In genomic region chr15:8589503-8590116, GRCm38 (mm10) we compare ENCODE assay signal across 8 mouse cellular contexts.
DNase-seq lines count a peak whose midpoint lies in the region; ATAC-seq lines count a peak whose summit lies in the region.

No protein-coding gene starts in this region.

- H3K4me2 ChIP-seq in intestine, embryonic 15.5 days (replicated peaks), result peak overlapping the region; percentile 22; the same call in 1 of the 2 replicates
- H3K4me2 ChIP-seq in midbrain, embryonic 13.5 days (replicated peaks), result no peak overlapping the region

- no peak overlapping the region for H3K4me3 ChIP-seq in intestine, embryonic 15.5 days (replicated peaks)
- H3K4me3 ChIP-seq in midbrain, embryonic 13.5 days (replicated peaks), result no peak overlapping the region

- no peaks in the 10 kb centered on the region for H3K4me1 ChIP-seq in intestine, embryonic 15.5 days (replicated peaks)
- no peaks in the 10 kb centered on the region for H3K4me1 ChIP-seq in midbrain, embryonic 13.5 days (replicated peaks)

- no peak overlapping the region for H3K27ac ChIP-seq in intestine, embryonic 15.5 days
- H3K27ac ChIP-seq in midbrain, embryonic 13.5 days, result no peak overlapping the region

- no peaks in the 10 kb centered on the region for H3K27me3 ChIP-seq in intestine, embryonic 15.5 days (replicated peaks)
- H3K27me3 ChIP-seq in midbrain, embryonic 13.5 days, result no peaks in the 10 kb centered on the region

- 24% methylated on average over 11 of the region's 11 CpGs for WGBS in intestine, embryonic 15.5 days
- 23% methylated on average over 11 of the region's 11 CpGs for WGBS in midbrain, embryonic 13.5 days

- H3K9me3 ChIP-seq in intestine, embryonic 15.5 days, result no peaks in the 10 kb centered on the region
- H3K9me3 ChIP-seq in midbrain, embryonic 13.5 days, result no peaks in the 10 kb centered on the region

- peak; percentile 68 for DNase-seq in urinary bladder, postnatal 14 days (ENCODE audit: low spot score)
- no peak for DNase-seq in urinary bladder, postnatal 4 days (ENCODE audit: low spot score in 2 of 2)
- DNase-seq in cerebellum, adult 9-11 months, result peak; percentile 56
- peak; percentile 67 to 81 for DNase-seq in frontal cortex, postnatal 25 days (ENCODE audit: low spot score in 2 of 2)
- DNase-seq in left cerebral cortex, postnatal 25 days (ENCODE audit: low spot score in 2 of 2), result peak; percentile 77
- peak; percentile 43 to 75 for DNase-seq in spleen, postnatal 10 days (ENCODE audit: low spot score in 2 of 2)

- intact Hi-C loops in left cerebral cortex, postnatal 25 days (cut with DNase I), result loop anchor here (5.0 kb wide), 2 partner anchors 142 to 207 kb away; no protein-coding TSS in a partner anchor

- peak; percentile 71 for ATAC-seq in intestine, embryonic 15.5 days
- ATAC-seq in midbrain, embryonic 13.5 days, result 0 out of 2 replicates have a peak, but pooled peaks have one; percentile 34

- no peaks in the 10 kb centered on the region for H3K36me3 ChIP-seq in intestine, embryonic 15.5 days
- no peaks in the 10 kb centered on the region for H3K36me3 ChIP-seq in midbrain, embryonic 13.5 days

- H3K9ac ChIP-seq in intestine, embryonic 15.5 days, result no peak overlapping the region
- H3K9ac ChIP-seq in midbrain, embryonic 13.5 days (replicated peaks), result no peak overlapping the region

Comparison
In these comparisons a context has a peak if more than half of its experiments do, and no peak if none do; other contexts are left out.
1. DNase-seq: peak in urinary bladder, postnatal 14 days (single experiment), cerebellum, adult 9-11 months (single experiment), frontal cortex, postnatal 25 days (2 of 2), left cerebral cortex, postnatal 25 days (2 of 2) and spleen, postnatal 10 days (2 of 2); none in urinary bladder, postnatal 4 days (0 of 2).